Mouse (Mus musculus) CH12.LX (cell line): ENCODE results near the gene Psors1c2.

Source experiments
- CTCF ChIP-seq, 2 experiments: IDR thresholded peaks in 1 of 2; conservative IDR thresholded peaks in 1 of 2; 2 replicates each; pipeline ENCODE4 v1.5.1; 2011 to 2012; ENCODE audit warnings: low read depth in 2 of 2, low read length in 2 of 2, improper control_type of control experiment in 1 of 2, inconsistent platforms in 1 of 2, mild to moderate bottlenecking in 1 of 2, moderate library complexity in 1 of 2
- JUND ChIP-seq: conservative IDR thresholded peaks from 2 replicates; pipeline ENCODE4 v1.6.1; 2011; ENCODE audit warnings: low read depth, low read length, improper control_type of control experiment
- POLR2A ChIP-seq: IDR thresholded peaks from 2 replicates; pipeline ENCODE4 v1.6.1; 2011; ENCODE audit warnings: low read depth, mild to moderate bottlenecking, improper control_type of control experiment, low read length
- POLR2AphosphoS2 ChIP-seq: IDR thresholded peaks from 2 replicates; pipeline ENCODE4 v1.6.1; 2011; ENCODE audit warnings: low read depth, low read length, improper control_type of control experiment
- SMC3 ChIP-seq: IDR thresholded peaks from 2 replicates; pipeline ENCODE4 v1.6.1; 2011; ENCODE audit warnings: low read depth, low read length, improper control_type of control experiment
- UBTF ChIP-seq: IDR thresholded peaks from 2 replicates; pipeline ENCODE4 v1.6.1; 2012; ENCODE audit warnings: low read depth, mild to moderate bottlenecking, inconsistent platforms, low read length, improper control_type of control experiment, moderate library complexity

DNA sequence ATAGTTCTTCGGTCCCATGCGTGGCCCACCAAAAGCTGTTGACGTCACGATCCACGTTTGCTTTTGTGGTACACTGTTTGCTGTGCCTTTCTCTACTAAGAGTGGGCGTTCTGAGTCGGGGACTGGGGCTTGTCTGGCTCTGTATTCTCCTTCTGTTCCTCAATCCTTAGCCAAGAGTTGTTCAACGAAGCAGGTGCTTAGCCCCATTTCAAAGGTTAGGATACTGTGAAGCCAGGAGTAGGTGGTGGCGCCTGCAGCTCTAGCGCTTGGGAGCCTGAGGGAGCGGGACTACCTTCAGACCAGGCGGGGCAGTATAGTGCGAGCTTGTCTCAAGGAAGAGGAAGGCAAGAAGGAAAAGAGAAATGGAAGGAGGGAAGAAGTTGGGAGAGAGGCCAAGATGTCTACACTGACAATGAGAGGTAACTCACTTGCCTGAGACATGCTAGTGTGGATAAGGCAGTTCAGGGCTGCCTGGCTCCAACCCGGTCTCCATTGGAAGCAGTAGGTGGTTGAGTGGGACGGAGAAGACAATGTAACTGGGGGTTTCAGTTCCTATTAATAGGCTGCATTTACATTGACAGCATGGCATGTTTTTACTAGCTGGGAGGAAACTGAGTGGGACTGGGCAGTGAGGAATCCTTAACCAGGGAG is 9.9 kb downstream of the Psors1c2 start:
- TF ChIP-seq SMC3 (no peak), POLR2A (no peak), JUND (no peak), POLR2AphosphoS2 (no peak), CTCF (conservative IDR thresholded peaks at IDR 0.05 in 1 of 2, IDR thresholded peaks at IDR 0.05 in 1 of 2; ENCODE audit: low read depth in 2 of 2, low read length in 2 of 2) (no peak), UBTF (no peak)
